Mouse (Mus musculus) cerebellum, adult 8-10 months (tissue): ENCODE measurements around the gene Tgfa.

Experiments used
- DNase-seq: peaks from one replicate; pipeline ENCODE4 v3.0.0; 2022

Gene Tgfa

GRCm38 (mm10) chr6:86298961-86299360 is 103.9 kb downstream of the Tgfa start:
- no peak for DNase-seq

GRCm38 (mm10) chr6:86299381-86299780 is 104.4 kb downstream of the Tgfa start:
- DNase-seq, result no peak

- DNase-seq, result no peak
Observed at GRCm38 (mm10) chr6:86305680-86306079, 110.7 kb downstream of the Tgfa start.

DNA sequence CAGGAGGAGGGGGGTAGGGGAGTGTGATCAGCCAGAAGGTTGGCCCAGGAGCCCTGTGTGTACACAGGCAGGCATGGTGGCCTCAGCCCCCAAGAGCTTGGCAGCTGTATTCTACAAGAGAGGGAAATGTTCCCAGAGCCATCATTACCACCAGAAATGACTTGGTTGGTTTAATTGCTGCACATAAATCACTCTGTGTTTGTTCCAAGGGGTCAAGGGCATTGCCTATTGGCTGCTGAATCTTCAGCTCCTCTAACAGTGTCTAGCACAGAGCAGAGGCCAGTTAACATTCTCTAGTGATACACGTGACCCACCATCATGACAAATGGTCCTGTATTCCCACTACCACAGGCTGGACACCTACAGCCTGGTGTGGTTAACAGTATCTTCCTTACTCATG is 119.0 kb downstream of the Tgfa start:
- no peak for DNase-seq

DNA sequence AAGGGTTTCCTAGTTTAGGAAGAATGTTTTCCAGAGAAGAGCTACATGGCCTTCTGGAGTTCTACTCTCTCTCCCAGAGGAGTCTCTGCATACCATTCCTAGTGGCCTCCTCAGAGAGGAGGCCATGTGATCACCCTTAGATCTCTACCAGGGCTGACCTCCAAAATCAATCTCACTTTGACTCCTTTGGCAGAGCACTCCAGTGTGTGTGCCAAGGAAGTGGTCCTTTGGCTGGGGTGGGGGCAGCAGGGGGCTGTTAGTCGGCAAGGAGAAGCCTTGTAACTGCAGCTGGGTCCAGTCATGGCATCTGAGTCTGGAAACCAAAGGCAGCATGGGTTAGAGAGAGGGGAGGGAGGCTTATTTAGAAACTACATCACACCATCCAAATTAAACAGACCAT is 122.0 kb downstream of the Tgfa start:
- no peak for DNase-seq

DNA sequence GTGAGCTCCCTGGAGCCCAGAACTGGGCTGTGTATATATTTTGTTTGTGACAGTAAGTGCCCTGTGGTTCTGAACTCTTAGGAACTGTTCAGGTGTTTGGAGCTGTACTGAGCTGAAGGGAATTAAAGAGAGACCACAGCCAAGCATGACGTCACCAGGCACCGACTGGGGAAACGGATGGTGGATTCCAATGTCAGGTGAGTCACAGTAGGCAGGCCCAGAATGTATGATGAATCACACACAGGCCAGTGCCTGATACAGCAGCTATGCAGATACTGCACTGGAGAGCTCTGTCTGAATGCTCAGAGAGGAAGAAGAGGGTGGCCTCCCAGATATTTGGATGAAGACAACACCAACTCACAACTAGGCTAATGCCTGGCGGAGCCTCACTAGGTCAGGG is 123.8 kb downstream of the Tgfa start:
- DNase-seq, result peak; percentile 13

- DNase-seq, result no peak
Observed at GRCm38 (mm10) chr6:86322031-86322563, 127.1 kb downstream of the Tgfa start.

- no peak for DNase-seq
Observed at GRCm38 (mm10) chr6:86322991-86323390, 128.0 kb downstream of the Tgfa start.

GRCm38 (mm10) chr6:86324400-86324799 is 129.4 kb downstream of the Tgfa start:
- DNase-seq, result no peak
